Mouse (Mus musculus) adrenal gland, postnatal 25 days (tissue): Measurements from ENCODE around the gene Tprn. TPM values are rescaled to one million over a fixed set of nuclear protein-coding genes. Genes with fewer than 3 reads are reported as not detected.
"Not testable (repeated sequence)": the region's sequence is repeated elsewhere in the genome, so short reads cannot be mapped to it uniquely, and the experiment has no call there.

Experiments used
- DNase-seq: peaks from one replicate; pipeline ENCODE4 v3.0.0; 2021; ENCODE audit warnings: mixed read lengths
- total RNA-seq: library from RNA; stranded (reverse); gene quantifications from 2 replicates; pipeline ENCODE4 v1.2.3, GENCODE M21; 2021

Tprn gene
- total RNA-seq, 1 experiment from 2014 or later = 10.7 TPM

GRCm38 (mm10) chr2:25237522-25237921, 24.9 kb upstream of the Tprn start:
- DNase-seq = no peak

DNA sequence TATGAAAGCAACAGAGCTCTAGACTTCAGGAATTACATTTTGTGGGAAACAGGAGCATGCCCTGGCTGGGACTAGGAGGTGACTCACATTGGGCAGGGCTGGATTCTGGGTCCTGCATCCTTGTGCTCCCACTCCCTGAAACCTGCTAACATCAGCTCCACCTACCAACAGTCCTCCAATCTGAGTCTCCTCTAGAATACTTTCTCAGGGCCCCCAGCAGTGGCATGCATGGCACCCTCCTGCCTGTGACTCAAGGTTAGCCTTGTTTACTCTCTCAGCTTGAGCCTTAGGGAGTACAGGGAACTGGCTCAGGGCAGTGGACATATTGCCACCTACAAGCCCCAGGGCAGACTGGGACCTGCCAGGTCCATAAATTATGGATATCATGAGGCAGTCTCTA, 24.3 kb upstream of the Tprn start:
- DNase-seq = no peak

GRCm38 (mm10) chr2:25239766-25240165, 22.7 kb upstream of the Tprn start:
- DNase-seq = no peak

GRCm38 (mm10) chr2:25240310-25240709, 22.1 kb upstream of the Tprn start:
- no peak for DNase-seq

DNA sequence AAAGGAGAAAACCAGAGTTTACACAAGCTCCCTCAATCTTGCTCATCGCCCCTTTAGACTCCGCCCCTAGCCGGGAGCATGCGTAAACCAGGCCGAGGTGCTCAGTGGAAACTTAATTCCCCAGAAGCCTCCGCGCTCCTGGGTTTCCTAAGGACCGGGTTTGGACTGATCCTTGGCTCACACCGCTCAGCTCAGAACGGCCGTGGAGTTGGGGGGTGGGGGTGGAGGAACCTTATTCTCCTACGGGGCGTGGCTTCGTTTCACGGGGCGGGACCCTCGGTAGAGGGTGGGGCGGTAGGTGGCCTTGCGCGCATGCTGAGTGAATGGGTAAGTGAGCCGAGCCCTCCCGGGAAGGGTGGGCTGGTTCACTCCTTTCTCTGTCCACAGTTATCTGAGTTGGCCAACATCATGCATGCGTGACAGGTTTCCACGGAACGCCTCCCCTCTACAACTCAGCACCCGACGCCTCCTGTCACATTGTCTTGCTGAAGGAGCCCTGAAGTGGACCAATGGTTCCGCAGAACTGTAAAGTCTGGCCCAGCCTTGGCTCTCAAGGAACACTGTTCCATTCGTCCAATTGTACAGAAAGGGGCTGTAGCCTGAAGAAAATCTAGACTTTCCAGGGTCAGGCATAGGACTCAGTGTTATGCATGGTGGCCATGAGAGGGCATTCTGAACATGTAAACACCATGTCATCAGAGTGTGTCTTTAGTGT, 21.5 kb upstream of the Tprn start:
- peak; percentile 79 for DNase-seq

DNA sequence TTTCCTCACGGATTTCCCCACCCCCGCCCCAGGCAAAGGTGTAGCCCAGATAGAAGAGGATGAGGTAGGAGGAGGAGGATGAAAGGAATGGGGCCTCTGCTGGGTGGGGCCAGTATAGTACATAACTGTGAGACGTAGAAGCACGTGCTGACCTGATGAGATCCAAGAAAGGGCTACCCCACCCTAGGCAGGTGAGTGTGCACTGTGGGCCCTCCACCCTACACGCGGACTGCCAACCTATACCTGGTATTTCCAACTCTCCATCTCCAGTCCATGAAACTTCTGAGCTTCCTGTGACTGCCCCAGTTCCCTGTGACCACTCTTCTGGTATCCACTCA, 21.0 kb upstream of the Tprn start:
- no peak for DNase-seq

GRCm38 (mm10) chr2:25242101-25242506, 20.3 kb upstream of the Tprn start, which contains the start of the genes Rnf208 and Cysrt1:
Gene Rnf208, plus strand, starts transcription at chr2:25242255.
Gene Cysrt1, minus strand, starts transcription at chr2:25242452.
- DNase-seq = no peak

DNA sequence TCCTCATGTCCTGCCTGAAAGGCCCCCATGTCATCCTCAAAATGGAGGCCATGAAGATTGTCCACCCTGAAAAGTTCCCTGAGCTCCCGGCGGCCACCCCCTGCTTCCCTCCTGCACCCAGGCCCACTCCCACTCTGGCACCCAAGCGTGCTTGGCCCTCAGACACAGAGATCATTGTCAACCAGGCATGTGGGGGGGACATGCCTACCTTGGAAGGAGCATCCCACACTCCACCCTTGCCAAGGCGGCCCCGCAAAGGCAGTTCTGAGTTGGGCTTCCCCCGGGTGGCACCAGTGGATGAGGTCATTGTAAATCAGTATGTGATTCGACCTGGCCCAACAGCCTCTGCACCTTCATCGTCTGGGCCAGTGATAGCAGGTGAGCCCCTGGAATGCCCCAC, 19.1 kb upstream of the Tprn start:
- no peak for DNase-seq

- no peak for DNase-seq
These were observed 18.3 kb upstream of the Tprn start for GRCm38 (mm10) chr2:25244144-25244543.

DNA sequence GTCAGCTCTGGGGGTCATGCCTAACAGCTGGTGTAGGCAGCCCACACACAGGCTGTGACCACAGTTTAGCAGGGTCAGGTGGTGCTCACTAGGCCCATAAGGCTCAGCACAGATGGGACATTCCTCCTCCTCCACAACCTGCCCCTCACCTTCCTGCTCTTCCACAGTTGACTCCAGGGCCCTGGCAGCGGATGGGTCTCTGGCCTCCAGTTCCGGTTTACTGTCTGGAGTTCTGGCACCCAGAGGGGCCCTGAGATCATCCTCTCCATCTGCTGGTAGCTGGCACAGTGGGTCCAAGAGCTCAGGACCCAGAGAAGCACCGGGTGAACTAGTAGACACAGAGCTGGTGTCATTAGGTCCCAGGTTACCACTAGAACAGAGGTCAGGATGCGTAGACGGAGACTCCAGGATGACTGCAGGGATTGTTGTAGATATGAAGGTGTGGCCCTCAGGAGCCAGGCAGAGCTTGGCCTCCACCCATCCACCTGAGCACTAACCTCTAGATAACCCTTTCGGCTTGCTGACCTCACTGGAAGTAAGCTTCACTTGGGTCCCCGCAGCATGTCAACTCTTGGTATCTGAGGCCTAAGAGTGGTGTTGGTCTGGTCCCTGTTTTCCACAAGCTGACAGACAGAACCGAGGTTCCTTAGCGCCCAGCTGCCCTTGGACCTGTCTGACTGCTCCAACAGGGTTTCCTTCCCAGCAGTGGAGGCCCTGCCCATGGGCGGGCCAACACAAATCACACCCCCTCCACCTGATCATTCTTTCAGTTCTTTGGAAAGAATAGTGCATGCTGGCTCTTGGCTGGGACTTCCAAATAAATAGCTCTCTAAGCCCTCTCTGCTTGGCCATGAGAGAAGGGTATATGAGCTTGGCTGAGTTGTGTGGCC, 16.0 kb upstream of the Tprn start, which contains the start of gene AL732309.1:
AL732309.1 (minus strand) TSS at position 681 of the 890 bp plus-strand sequence.
- DNase-seq = no peak

DNA sequence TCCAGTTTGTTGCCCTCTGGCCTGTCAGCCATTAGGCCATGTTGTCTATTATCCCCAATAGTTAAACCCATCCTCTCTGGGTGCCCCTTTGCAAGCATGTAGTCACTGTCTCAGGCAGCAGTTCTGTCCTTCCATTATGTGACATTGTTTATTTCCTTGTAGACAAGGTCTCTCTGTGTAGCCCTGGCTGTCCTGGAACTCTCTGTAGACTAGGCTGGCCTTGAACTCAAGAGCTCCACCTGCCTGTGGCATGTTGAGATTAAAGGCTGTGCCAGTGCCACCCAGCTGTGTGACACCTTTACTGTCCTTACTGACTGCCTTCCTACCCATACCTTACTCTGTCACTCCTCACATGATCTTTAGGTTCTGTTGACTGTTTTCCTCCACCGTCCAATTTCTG, 10.1 kb upstream of the Tprn start:
- DNase-seq = no peak

GRCm38 (mm10) chr2:25255284-25255779, 7.1 kb upstream of the Tprn start, which contains the start of gene Tmem203:
Gene Tmem203, plus strand, starts transcription at chr2:25255439.
- DNase-seq = peak; percentile 89

DNA sequence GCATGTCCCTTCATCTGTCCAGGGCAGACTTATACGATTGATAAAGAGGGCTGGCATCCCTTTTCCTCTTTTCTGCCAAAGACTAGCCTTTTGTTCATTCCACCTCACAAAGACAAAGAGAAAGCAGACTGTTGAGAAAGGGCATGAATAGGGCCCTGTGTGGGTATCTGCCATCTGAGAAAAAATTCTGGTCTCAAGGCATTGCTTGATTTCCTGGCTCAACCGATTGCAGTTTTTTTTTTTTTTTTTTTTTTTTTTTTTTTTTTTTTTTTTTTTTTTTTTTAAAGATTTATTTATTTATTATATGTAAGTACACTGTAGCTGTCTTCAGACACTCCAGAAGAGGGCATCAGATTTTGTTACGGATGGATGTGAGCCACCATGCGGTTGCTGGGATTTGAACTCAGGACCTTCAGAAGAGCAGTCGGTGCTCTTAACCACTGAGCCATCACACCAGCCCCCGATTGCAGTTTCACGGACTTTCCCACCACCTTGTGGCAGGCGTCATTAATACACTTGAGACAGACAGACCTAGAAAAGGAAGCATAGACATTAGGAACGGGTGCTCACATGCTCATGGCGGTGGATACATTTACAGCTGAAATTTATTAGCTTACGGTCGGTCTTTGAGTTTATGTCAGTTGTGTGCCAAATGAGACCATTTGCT, 5.8 kb upstream of the Tprn start:
- DNase-seq = not testable (repeated sequence)

GRCm38 (mm10) chr2:25257250-25257649, 5.2 kb upstream of the Tprn start:
- DNase-seq = not testable (repeated sequence)

GRCm38 (mm10) chr2:25258887-25259286, 3.5 kb upstream of the Tprn start:
- DNase-seq = no peak

DNA sequence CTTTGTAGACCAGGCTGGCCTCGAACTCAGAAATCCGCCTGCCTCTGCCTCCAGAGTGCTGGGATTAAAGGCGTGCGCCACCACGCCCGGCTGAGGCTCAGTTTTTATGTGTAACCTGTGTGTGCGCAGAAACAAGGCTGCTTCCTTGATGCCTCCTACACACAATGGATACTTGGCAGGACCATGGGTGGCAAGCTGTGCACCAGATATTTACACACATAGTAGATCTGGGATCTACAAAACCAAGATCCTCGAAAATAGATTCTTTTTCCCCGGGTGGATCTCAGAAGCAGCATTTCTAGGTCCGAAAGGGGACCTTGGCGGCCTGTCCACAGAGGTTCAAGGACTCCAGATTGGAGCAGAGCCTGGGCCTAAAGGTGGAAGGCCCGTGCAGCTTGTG, 548 bp upstream of the Tprn start:
- no peak for DNase-seq

- DNase-seq = peak; percentile 50
These were observed 591 bp downstream of the Tprn start for GRCm38 (mm10) chr2:25262795-25263622.

GRCm38 (mm10) chr2:25263623-25264285, 1.3 kb downstream of the Tprn start:
- no peak for DNase-seq

- DNase-seq = no peak
These were observed 1.9 kb downstream of the Tprn start for GRCm38 (mm10) chr2:25264286-25264660.

GRCm38 (mm10) chr2:25264851-25265250, 2.4 kb downstream of the Tprn start:
- no peak for DNase-seq
